Mouse (Mus musculus) kidney, adult 2 months (tissue): ENCODE results near the gene Dnph1.

Experiments
- CTCF ChIP-seq: fragments of 200-500 bp; conservative IDR thresholded peaks from 2 replicates; pipeline ENCODE4 v1.5.1; 2011; ENCODE audit warnings: low read depth, mild to moderate bottlenecking, control low read depth, low read length, moderate library complexity, mixed read lengths; ENCODE audit not compliant: insufficient read depth, insufficient read length
- POLR2A ChIP-seq: fragments of 200-500 bp; IDR thresholded peaks from one replicate; pipeline ENCODE4 v1.6.1; 2011; ENCODE audit warnings: low read depth, low read length, control low read depth

GRCm38 (mm10) chr17:46460673-46461072 is 35.8 kb upstream of the Dnph1 start:
- TF ChIP-seq POLR2A (no peak), CTCF (no peak)
